Mouse (Mus musculus): ENCODE results near the gene Mymk.

DNA sequence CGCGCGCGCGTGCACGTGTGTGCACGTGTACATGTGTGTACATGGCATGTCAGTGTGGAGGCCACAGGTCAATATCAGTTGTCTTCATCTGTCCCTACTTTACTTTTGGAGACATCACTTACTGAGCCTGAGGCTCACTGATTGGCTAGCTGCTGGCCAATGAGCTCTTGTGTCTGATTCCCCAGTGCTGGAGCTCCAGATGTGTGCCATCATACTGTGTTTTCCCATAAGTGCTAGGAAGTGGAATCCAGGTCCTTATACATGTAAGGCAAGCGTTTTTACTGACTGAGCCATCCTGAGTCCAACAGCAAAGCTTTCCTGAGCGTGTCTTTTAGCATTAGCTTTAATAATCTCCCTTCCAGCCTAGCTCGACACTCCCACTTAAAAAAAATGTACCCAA lies 42.2 kb upstream of the Mymk start:
- TF ChIP-seq CTCF (IDR thresholded peaks at IDR 0.05; ENCODE audit: low read depth) (no peak), EP300 (IDR thresholded peaks at IDR 0.05; ENCODE audit: low read depth) (no peak)
